In genomic region chr16:55580827-55581226, GRCm38 (mm10) we compare ENCODE assay signal across 29 mouse cellular contexts.
"Had no signal": no experiment of that assay in that cellular context is flagged by ENCODE, and none has a peak within 500 bp of the region (broad histone marks: within the 10 kb centered on the region; RNA-seq: fewer than 3 reads in every experiment).

No protein-coding gene starts in this region.

- H3K4me1 ChIP-seq: heart, embryonic 15.5 days; hindbrain, embryonic 10.5 days; hindbrain, embryonic 12.5 days; hindbrain, embryonic 13.5 days; hindbrain, embryonic 15.5 days; intestine, embryonic 15.5 days; kidney, embryonic 15.5 days had no signal

- DNase-seq: heart, postnatal 10 days; heart, postnatal 14 days; heart, postnatal 36 days; heart, postnatal 4 days; kidney, postnatal 10 days; kidney, postnatal 14 days; kidney, postnatal 25 days; kidney, postnatal 4 days; layer of hippocampus, adult 9-11 months; layer of hippocampus, postnatal 36 days had no signal

- ATAC-seq: hindbrain, embryonic 16.5 days; hindbrain, postnatal 0 days; inflammation-experienced regulatory T-cells, adult 6 months; intestine, embryonic 15.5 days; intestine, embryonic 16.5 days; intestine, postnatal 0 days had no signal

- H3K9ac ChIP-seq: heart, embryonic 12.5 days; heart, embryonic 13.5 days; heart, embryonic 15.5 days; hindbrain, embryonic 12.5 days; hindbrain, embryonic 13.5 days; hindbrain, embryonic 14.5 days; hindbrain, embryonic 15.5 days; intestine, embryonic 15.5 days; kidney, embryonic 15.5 days had no signal

- H3K9me3 ChIP-seq: heart, embryonic 12.5 days; heart, embryonic 13.5 days; heart, embryonic 15.5 days; hindbrain, embryonic 10.5 days; hindbrain, embryonic 12.5 days; hindbrain, embryonic 13.5 days; hindbrain, embryonic 15.5 days; intestine, embryonic 15.5 days; kidney, embryonic 15.5 days had no signal

- H3K36me3 ChIP-seq: heart, embryonic 12.5 days; heart, embryonic 13.5 days; heart, embryonic 15.5 days; hindbrain, embryonic 10.5 days; hindbrain, embryonic 12.5 days; hindbrain, embryonic 13.5 days; hindbrain, embryonic 15.5 days; intestine, embryonic 15.5 days; kidney, embryonic 15.5 days had no signal

- H3K4me2 ChIP-seq: heart, embryonic 11.5 days; heart, embryonic 12.5 days; heart, embryonic 13.5 days; heart, embryonic 15.5 days; hindbrain, embryonic 12.5 days; hindbrain, embryonic 13.5 days; hindbrain, embryonic 14.5 days; hindbrain, embryonic 15.5 days; intestine, embryonic 15.5 days; kidney, embryonic 15.5 days had no signal

- H3K27me3 ChIP-seq: heart, embryonic 12.5 days; heart, embryonic 13.5 days; heart, embryonic 15.5 days; hindbrain, embryonic 12.5 days; hindbrain, embryonic 13.5 days; hindbrain, embryonic 15.5 days; intestine, embryonic 15.5 days; kidney, embryonic 15.5 days had no signal

- H3K4me3 ChIP-seq: heart, embryonic 12.5 days; heart, embryonic 13.5 days; heart, embryonic 15.5 days; hindbrain, embryonic 10.5 days; hindbrain, embryonic 12.5 days; hindbrain, embryonic 13.5 days; hindbrain, embryonic 15.5 days; intestine, embryonic 15.5 days; kidney, embryonic 15.5 days; layer of hippocampus, adult 2 months; left cerebral cortex, adult 2 months had no signal

- H3K27ac ChIP-seq: heart, embryonic 13.5 days; heart, embryonic 15.5 days; hindbrain, embryonic 10.5 days; hindbrain, embryonic 12.5 days; hindbrain, embryonic 13.5 days; hindbrain, embryonic 14.5 days; hindbrain, embryonic 15.5 days; hindbrain, postnatal 0 days; intestine, embryonic 15.5 days; kidney, embryonic 15.5 days; kidney, postnatal 0 days; layer of hippocampus, adult 2 months; left cerebral cortex, adult 2 months had no signal
